Comparison of ENCODE assay signal across 13 mouse cellular contexts in the genomic region with DNA sequence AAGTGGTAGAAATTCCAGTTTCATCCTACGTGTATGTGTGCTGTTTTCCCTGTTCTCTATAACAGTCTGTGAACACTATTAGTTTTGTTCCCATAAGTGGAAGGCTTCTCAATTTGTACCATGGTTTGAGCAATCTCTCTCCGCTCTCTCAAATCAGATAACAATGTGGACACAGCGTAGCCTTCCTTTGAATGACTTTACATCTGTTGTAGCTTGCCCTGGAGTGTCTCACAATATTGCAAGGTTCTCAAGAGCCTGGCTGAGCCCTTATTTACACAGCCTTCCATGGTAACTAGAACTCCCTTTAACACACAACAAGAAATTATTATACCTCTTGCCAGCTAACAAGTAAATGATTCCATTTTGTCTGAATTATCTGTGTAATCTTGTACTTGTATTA.
"Had no signal": no experiment of that assay in that cellular context is flagged by ENCODE, and none has a peak within 500 bp of the region (broad histone marks: within the 10 kb centered on the region; RNA-seq: fewer than 3 reads in every experiment).

No protein-coding gene starts in this region.

- H3K27me3 ChIP-seq: limb, embryonic 12.5 days; liver, embryonic 13.5 days; midbrain, embryonic 13.5 days had no signal

- H3K4me2 ChIP-seq: limb, embryonic 12.5 days; liver, embryonic 13.5 days; midbrain, embryonic 13.5 days had no signal

- H3K4me1 ChIP-seq: limb, embryonic 12.5 days; liver, embryonic 13.5 days had no signal

- ATAC-seq: inflammation-experienced regulatory T-cells, adult 6 months; intestine, postnatal 0 days; liver, postnatal 0 days; midbrain, embryonic 13.5 days had no signal

- DNase-seq: kidney, adult 8-10 months; kidney, postnatal 36 days; liver; liver, embryonic 13.5 days; liver, postnatal 0 days; right cerebral cortex, postnatal 14 days; thymus, adult 2 months; thymus, postnatal 25 days had no signal

- H3K4me3 ChIP-seq: limb, embryonic 12.5 days; liver, embryonic 13.5 days; midbrain, embryonic 13.5 days had no signal

- H3K9me3 ChIP-seq: limb, embryonic 12.5 days; liver, embryonic 13.5 days; midbrain, embryonic 13.5 days had no signal

- H3K9ac ChIP-seq: limb, embryonic 12.5 days; liver, embryonic 13.5 days; liver, postnatal 0 days; midbrain, embryonic 13.5 days had no signal

- H3K27ac ChIP-seq: kidney, postnatal 0 days; limb, embryonic 12.5 days; liver, embryonic 13.5 days; midbrain, embryonic 13.5 days had no signal

- H3K36me3 ChIP-seq: limb, embryonic 12.5 days; liver, embryonic 13.5 days; midbrain, embryonic 13.5 days had no signal
